Mouse (Mus musculus): ENCODE results near the gene Grb2.

GRCm38 (mm10) chr11:115628465-115629101 lies 79.8 kb downstream of the Grb2 start:
- no peak for TF ChIP-seq USF1 (IDR thresholded peaks at IDR 0.05; ENCODE audit: low read depth)
- no peak for TF ChIP-seq CTCF (IDR thresholded peaks at IDR 0.05; ENCODE audit: control insufficient read depth, insufficient read depth, insufficient read length)
- TF ChIP-seq MYOD1 (IDR thresholded peaks at IDR 0.05; ENCODE audit: control insufficient read depth, insufficient read length, low read depth): no peak

Data from C2C12 (cell line).